Mouse (Mus musculus) neutrophil, adult 83 days (primary cell): Measurements from ENCODE around the gene Trim44. TPM values are rescaled to one million over a fixed set of nuclear protein-coding genes. Genes with fewer than 3 reads are reported as not detected.

ENCODE experiments used
- total RNA-seq, 2 experiments: library from RNA; stranded (reverse); gene quantifications; one replicate each; pipeline ENCODE4 v1.2.4; 2023

The Trim44 gene
- total RNA-seq: 10 to 100 TPM; 11.3 to 13.6 TPM

GRCm38 (mm10) chr2:102407363-102408184 lies at the start of gene Trim44:
Gene Trim44 (minus strand): TSS chr2:102407828.

GRCm38 (mm10) chr2:102451671-102452549 lies 44.3 kb upstream of the Trim44 start, which contains the start of gene Fjx1:
Gene Fjx1 (minus strand): TSS chr2:102452499.

Other genes starting within 250 kb of the Trim44 start
- 10 to 100 TPM; 21.7 to 27.1 TPM for gene Ldlrad3, start 221.4 kb downstream of the Trim44 start, total RNA-seq
- gene Fjx1, start 44.7 kb upstream of the Trim44 start, total RNA-seq: not detected
- gene Pamr1, start 142.2 kb upstream of the Trim44 start, total RNA-seq: not detected